Mouse (Mus musculus) testis, adult 2 months (tissue): ENCODE measurements around the gene Ddr2.

Source experiments
- CTCF ChIP-seq: fragments of 200-500 bp; IDR thresholded peaks from 2 replicates; pipeline ENCODE4 v1.5.1; 2012; ENCODE audit warnings: low read depth, mild to moderate bottlenecking, inconsistent platforms, low read length, moderate library complexity; ENCODE audit not compliant: control insufficient read depth, insufficient read depth, insufficient replicate concordance
- POLR2A ChIP-seq: fragments of 200-500 bp; IDR thresholded peaks from 2 replicates; pipeline ENCODE4 v1.6.1; 2012; ENCODE audit warnings: low read depth, mild to moderate bottlenecking, inconsistent platforms, low read length, moderate library complexity; ENCODE audit not compliant: control insufficient read depth

DNA sequence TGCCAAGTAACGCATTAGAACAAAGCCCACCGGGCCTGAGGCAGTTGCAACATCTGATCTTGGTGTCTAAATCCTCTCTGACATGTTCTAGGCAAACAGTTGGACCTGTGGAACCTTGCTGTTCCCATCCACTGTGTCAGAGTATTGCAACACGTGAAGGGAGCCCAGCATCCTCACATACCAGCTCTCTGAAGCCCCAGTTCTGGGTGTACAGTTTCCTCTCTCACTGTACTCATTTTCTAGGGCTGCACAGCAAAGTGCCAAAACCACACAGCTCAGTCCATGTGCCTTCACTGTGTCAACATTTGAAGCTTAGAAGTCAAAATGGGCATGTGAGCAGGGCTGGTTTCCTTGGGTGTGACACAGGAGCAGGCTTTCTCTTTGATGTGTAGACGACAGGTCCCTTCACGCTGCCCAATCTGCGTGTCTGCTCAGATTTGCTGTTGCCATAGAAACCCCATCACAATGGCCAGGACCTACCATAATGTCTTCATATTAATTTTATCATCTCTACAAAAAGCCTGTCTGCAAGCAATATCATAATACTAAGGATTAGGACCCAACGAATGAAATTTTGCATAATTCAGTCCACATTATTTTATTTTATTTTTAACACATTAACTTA lies 178.3 kb downstream of the Ddr2 start:
- TF ChIP-seq CTCF, result no peak
- TF ChIP-seq POLR2A, result no peak
